Mouse (Mus musculus) heart, postnatal 10 days (tissue): Measurements from ENCODE around the gene Saa1. TPM values are rescaled to one million over a fixed set of nuclear protein-coding genes. Genes with fewer than 3 reads are reported as not detected.
A peak's percentile ranks its signal among the peaks of the same experiment; 100 is the strongest.
"Not testable (repeated sequence)": the region's sequence is repeated elsewhere in the genome, so short reads cannot be mapped to it uniquely, and the experiment has no call there.

Experiments
- DNase-seq, 2 experiments: peaks; one replicate each; pipeline ENCODE4 v3.0.0; 2021
- intact Hi-C: fragments of 180-260 bp; cut with DNase I; formaldehyde crosslinking; loops from one replicate; pipeline ENCODE4 v1.15.1; 2025
- total RNA-seq, 2 experiments: library from RNA; stranded (reverse); gene quantifications; 2 replicates each; pipeline ENCODE4 v1.2.3; 2021

Saa1 gene
- total RNA-seq, result not detected

GRCm38 (mm10) chr7:46742880-46743279 lies at the start of gene Saa1:
TSS of gene Saa1 (minus strand) at chr7:46742980.
- DNase-seq, intact Hi-C loops: not testable (repeated sequence)

- intact Hi-C loops, result no loop called here
These were observed 46.5 kb upstream of the Saa1 start for GRCm38 (mm10) chr7:46789177-46789849.

GRCm38 (mm10) chr7:46770706-46771105 lies 27.9 kb upstream of the Saa1 start:
- intact Hi-C loops, result loop anchor here (2.0 kb wide), 1 partner anchor 54 kb away; no protein-coding TSS in a partner anchor
- peak; percentile 35 to 57 for DNase-seq

More at GRCm38 (mm10) chr7:46789177-46789849, 46.5 kb upstream of the Saa1 start:
- DNase-seq, result no peak

GRCm38 (mm10) chr7:46768451-46768850 lies 25.7 kb upstream of the Saa1 start:
- intact Hi-C loops, result no loop called here
- DNase-seq, result no peak

GRCm38 (mm10) chr7:46767371-46767770 lies 24.6 kb upstream of the Saa1 start:
- intact Hi-C loops, result no loop called here
- DNase-seq, result no peak

GRCm38 (mm10) chr7:46764672-46765071 lies 21.9 kb upstream of the Saa1 start:
- no peak for DNase-seq
- intact Hi-C loops, result no loop called here

- intact Hi-C loops, result no loop called here
These were observed 19.8 kb upstream of the Saa1 start for GRCm38 (mm10) chr7:46762601-46763000.

GRCm38 (mm10) chr7:46761049-46761795 lies 18.4 kb upstream of the Saa1 start:
- intact Hi-C loops, result no loop called here
- no peak for DNase-seq

More at GRCm38 (mm10) chr7:46762601-46763000, 19.8 kb upstream of the Saa1 start:
- no peak for DNase-seq

GRCm38 (mm10) chr7:46751490-46751889 lies 8.7 kb upstream of the Saa1 start, which contains the start of gene Saa2:
TSS of gene Saa2 (plus strand) at chr7:46751790.
- DNase-seq, result no peak
- intact Hi-C loops, result no loop called here

- DNase-seq, result peak in 1 of 2 experiments; percentile 12
- intact Hi-C loops, result no loop called here
These were observed 5.7 kb upstream of the Saa1 start for GRCm38 (mm10) chr7:46748459-46748858.

- intact Hi-C loops, result no loop called here
- peak in 1 of 2 experiments; percentile 8 for DNase-seq
These were observed 3.6 kb upstream of the Saa1 start for GRCm38 (mm10) chr7:46746381-46746780.

- intact Hi-C loops, result loop anchor here (1.0 kb wide), 1 partner anchor 12 kb away; no protein-coding TSS in a partner anchor
- no peak for DNase-seq
These were observed 3.0 kb upstream of the Saa1 start for GRCm38 (mm10) chr7:46745816-46746215.

GRCm38 (mm10) chr7:46740041-46740440 lies 2.7 kb downstream of the Saa1 start:
- intact Hi-C loops, DNase-seq: not testable (repeated sequence)

GRCm38 (mm10) chr7:46738561-46739460 lies 4.0 kb downstream of the Saa1 start:
- intact Hi-C loops, result no loop called here
- no peak for DNase-seq

- intact Hi-C loops, result loop anchor here (1.0 kb wide), 1 partner anchor 10 kb away; no protein-coding TSS in a partner anchor
These were observed 7.8 kb downstream of the Saa1 start for GRCm38 (mm10) chr7:46734983-46735382.

GRCm38 (mm10) chr7:46732458-46732857 lies 10.3 kb downstream of the Saa1 start, which contains the start of gene Saa4:
TSS of gene Saa4 (minus strand) at chr7:46732603.
- intact Hi-C loops, result no loop called here
- DNase-seq, result no peak

More at GRCm38 (mm10) chr7:46734983-46735382, 7.8 kb downstream of the Saa1 start:
- DNase-seq, result no peak

GRCm38 (mm10) chr7:46727584-46727983 lies 15.2 kb downstream of the Saa1 start:
- intact Hi-C loops, result no loop called here
- no peak for DNase-seq

- intact Hi-C loops, result no loop called here
- no peak for DNase-seq
These were observed 18.4 kb downstream of the Saa1 start for GRCm38 (mm10) chr7:46724396-46724795.

- DNase-seq, result no peak
- intact Hi-C loops, result no loop called here
These were observed 18.9 kb downstream of the Saa1 start for GRCm38 (mm10) chr7:46723849-46724248.

GRCm38 (mm10) chr7:46723354-46723753 lies 19.4 kb downstream of the Saa1 start:
- no peak for DNase-seq
- intact Hi-C loops, result no loop called here

- intact Hi-C loops, result no loop called here
- no peak for DNase-seq
These were observed 22.3 kb downstream of the Saa1 start for GRCm38 (mm10) chr7:46720460-46720859.
